Mouse (Mus musculus) lung, postnatal 0 days (tissue): ENCODE data around the gene Oaz2. TPM values are rescaled to one million over a fixed set of nuclear protein-coding genes. Genes with fewer than 3 reads are reported as not detected.
"Not testable (repeated sequence)": the region's sequence is repeated elsewhere in the genome, so short reads cannot be mapped to it uniquely, and the experiment has no call there.

ENCODE experiments used
- ATAC-seq: fragments of 200-750 bp; cut with Nextera tagmentation; 2 replicates; pipeline ENCODE4 v1.8.0; 2017; ENCODE audit warnings: moderate library complexity
- DNase-seq: peaks from one replicate; pipeline ENCODE4 v3.0.0-alpha.2; 2016; ENCODE audit warnings: low spot score
- H3K27ac ChIP-seq: fragments of 300-500 bp; sonication (generic); 2 replicates; pipeline ENCODE4 v1.5.1; 2014; ENCODE audit warnings: antibody characterized with exemption, mild to moderate bottlenecking, low read length, mixed read lengths
- H3K27me3 ChIP-seq: fragments of 300-500 bp; sonication (generic); replicated peaks from 2 replicates; pipeline ENCODE4 v1.6.1; 2014; ENCODE audit warnings: low read length, mixed read lengths; ENCODE audit not compliant: insufficient read depth
- H3K36me3 ChIP-seq: fragments of 300-500 bp; sonication (generic); 2 replicates; pipeline ENCODE4 v1.6.1; 2014; ENCODE audit warnings: low read length, mixed read lengths; ENCODE audit not compliant: insufficient read depth
- H3K4me1 ChIP-seq: fragments of 300-500 bp; sonication (generic); 2 replicates; pipeline ENCODE4 v1.6.1; 2014; ENCODE audit warnings: antibody characterized with exemption, low read depth, low read length, mixed read lengths; ENCODE audit not compliant: insufficient read depth
- H3K4me2 ChIP-seq: fragments of 300-500 bp; sonication (generic); replicated peaks from 2 replicates; pipeline ENCODE4 v1.6.1; 2014; ENCODE audit warnings: low read depth, mild to moderate bottlenecking, low read length, moderate library complexity, mixed read lengths
- H3K4me3 ChIP-seq: fragments of 300-500 bp; sonication (generic); 2 replicates; pipeline ENCODE4 v1.5.1; 2014; ENCODE audit warnings: low read depth, low read length
- H3K9ac ChIP-seq: fragments of 300-500 bp; sonication (generic); replicated peaks from 2 replicates; pipeline ENCODE4 v1.6.1; 2014; ENCODE audit warnings: low read depth, mild to moderate bottlenecking
- H3K9me3 ChIP-seq: fragments of 300-500 bp; sonication (generic); 2 replicates; pipeline ENCODE4 v1.6.1; 2016; ENCODE audit warnings: low read length, mixed read lengths
- CTCF ChIP-seq: IDR thresholded peaks from 2 replicates; pipeline ENCODE4 v1.5.1; 2016; ENCODE audit warnings: antibody characterized with exemption, mild to moderate bottlenecking
- EP300 ChIP-seq: IDR thresholded peaks from 2 replicates; pipeline ENCODE4 v1.6.1; 2016; ENCODE audit warnings: antibody characterized with exemption, mild to moderate bottlenecking, control low read depth
- WGBS: fragments of 180-500 bp; shearing (Covaris S2); extraction: QIAGEN DNeasy Blood & Tissue Kit; methylation state at CpG from one replicate; pipeline ENCODE4 v1.1.7; 2014; 5-methylcytosine and 5-hydroxymethylcytosine counted together
- polyA plus RNA-seq: library from polyadenylated mRNA; unstranded; fragments of >200 nt; fragmentation: Nextera tagmentation; extraction: Ambion mirVana; gene quantifications from 2 replicates; pipeline ENCODE4 v1.2.1, GENCODE M21; 2015

Oaz2 gene
- polyA plus RNA-seq, 1 experiment from 2014 or later: 649 TPM

DNA sequence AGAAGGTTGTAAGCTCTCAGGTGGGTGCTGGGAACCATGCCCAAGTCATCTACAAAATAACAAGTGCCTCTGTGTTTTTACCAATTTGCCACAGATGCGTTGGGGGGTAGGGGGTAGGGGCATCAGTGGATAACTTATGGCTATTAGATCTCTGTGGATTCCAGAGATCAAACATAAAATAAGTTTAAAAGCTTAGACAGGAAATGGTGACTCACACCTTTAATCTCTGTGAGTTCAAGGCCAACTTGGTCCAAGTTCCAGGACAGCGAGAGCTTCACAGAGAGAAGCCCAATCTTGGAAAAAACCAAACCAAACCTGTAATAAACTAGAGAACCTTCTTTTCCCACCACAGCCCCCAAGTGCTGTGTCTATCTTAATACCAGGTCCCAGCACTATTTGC, 21.0 kb upstream of the Oaz2 start:
- TF ChIP-seq CTCF (no peak), EP300 (no peak)
- no peaks in the 10 kb centered on the region for H3K36me3 ChIP-seq
- H3K27ac ChIP-seq: no peak overlapping the region
- no peak overlapping the region for H3K4me2 ChIP-seq
- 80% methylated on average over 2 of the region's 2 CpGs for WGBS
- H3K4me3 ChIP-seq: no peak overlapping the region
- ATAC-seq (no peak), DNase-seq (no peak)
- no peaks in the 10 kb centered on the region for H3K9me3 ChIP-seq
- H3K27me3 ChIP-seq: no peaks in the 10 kb centered on the region
- no peak overlapping the region for H3K9ac ChIP-seq
- no peaks in the 10 kb centered on the region for H3K4me1 ChIP-seq

- DNase-seq: no peak
- Histone ChIP-seq H3K4me3 (no peak overlapping the region), H3K36me3 (no peaks in the 10 kb centered on the region), H3K27ac (no peak overlapping the region), H3K9ac (no peak overlapping the region), H3K27me3 (no peaks in the 10 kb centered on the region), H3K9me3 (no peaks in the 10 kb centered on the region), H3K4me1 (no peaks in the 10 kb centered on the region), H3K4me2 (no peak overlapping the region)
- 84% methylated on average over 13 of the region's 13 CpGs for whole genome bisulfite sequencing
- TF ChIP-seq CTCF (no peak), EP300 (no peak)
- ATAC-seq: no peak
Measured at GRCm38 (mm10) chr9:65648730-65649129, 19.1 kb upstream of the Oaz2 start.

GRCm38 (mm10) chr9:65649997-65650396, 17.8 kb upstream of the Oaz2 start:
- 10% methylated on average over 1 of the region's 1 CpGs for WGBS
- H3K4me3 ChIP-seq: no peak overlapping the region
- no peaks in the 10 kb centered on the region for H3K27me3 ChIP-seq
- no peak overlapping the region for H3K9ac ChIP-seq
- peak; percentile 73 for ATAC-seq
- DNase-seq: peak; percentile 62
- no peak for TF ChIP-seq CTCF
- TF ChIP-seq EP300: no peak
- no peak overlapping the region for H3K4me2 ChIP-seq
- no peaks in the 10 kb centered on the region for H3K4me1 ChIP-seq
- H3K9me3 ChIP-seq: no peaks in the 10 kb centered on the region
- no peak overlapping the region for H3K27ac ChIP-seq
- no peaks in the 10 kb centered on the region for H3K36me3 ChIP-seq

DNA sequence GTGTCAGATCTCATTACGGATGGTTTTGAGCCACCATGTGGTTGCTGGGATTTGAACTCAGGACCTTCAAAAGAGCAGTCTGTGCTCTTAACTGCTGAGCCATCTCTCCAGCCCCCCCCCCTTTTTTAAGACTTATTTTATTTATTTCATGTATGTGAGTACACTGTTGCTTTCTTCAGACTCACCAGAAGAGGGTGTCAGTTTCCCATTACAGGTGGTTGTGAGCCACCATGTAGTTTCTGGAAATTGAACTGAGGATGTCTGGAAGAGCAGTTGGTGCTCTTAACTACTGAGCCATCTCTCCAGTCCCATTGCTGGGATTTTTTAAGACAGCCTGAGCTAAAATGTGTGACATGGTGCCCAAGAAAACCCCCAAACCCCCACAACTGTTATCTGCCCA, 15.8 kb upstream of the Oaz2 start:
- not testable (repeated sequence) for ATAC-seq, H3K4me1 ChIP-seq, H3K9me3 ChIP-seq, H3K36me3 ChIP-seq, H3K9ac ChIP-seq, H3K4me3 ChIP-seq, H3K4me2 ChIP-seq, H3K27me3 ChIP-seq, H3K27ac ChIP-seq, DNase-seq
- WGBS: 70% methylated on average over 1 of the region's 1 CpGs
- TF ChIP-seq CTCF: peak; percentile 47

- ATAC-seq (no peak), DNase-seq (no peak)
- no peaks in the 10 kb centered on the region for H3K27me3 ChIP-seq
- H3K4me2 ChIP-seq: no peak overlapping the region
- H3K9me3 ChIP-seq: no peaks in the 10 kb centered on the region
- H3K27ac ChIP-seq: no peak overlapping the region
- TF ChIP-seq EP300 (no peak), CTCF (no peak)
- H3K4me3 ChIP-seq: no peak overlapping the region
- 87% methylated on average over 4 of the region's 4 CpGs for WGBS
- H3K9ac ChIP-seq: no peak overlapping the region
- H3K4me1 ChIP-seq: no peaks in the 10 kb centered on the region
- no peaks in the 10 kb centered on the region for H3K36me3 ChIP-seq
Measured at GRCm38 (mm10) chr9:65653741-65654140, 14.1 kb upstream of the Oaz2 start.

- no peaks in the 10 kb centered on the region for H3K9me3 ChIP-seq
- WGBS: 82% methylated on average over 3 of the region's 3 CpGs
- no peaks in the 10 kb centered on the region for H3K27me3 ChIP-seq
- DNase-seq (no peak), ATAC-seq (no peak)
- no peak overlapping the region for H3K27ac ChIP-seq
- H3K4me2 ChIP-seq: no peak overlapping the region
- no peak overlapping the region for H3K9ac ChIP-seq
- no peaks in the 10 kb centered on the region for H3K4me1 ChIP-seq
- TF ChIP-seq CTCF: no peak
- no peak for TF ChIP-seq EP300
- no peak overlapping the region for H3K4me3 ChIP-seq
- no peaks in the 10 kb centered on the region for H3K36me3 ChIP-seq
Measured at GRCm38 (mm10) chr9:65654700-65655237, 13.0 kb upstream of the Oaz2 start.

GRCm38 (mm10) chr9:65655540-65655939, 12.3 kb upstream of the Oaz2 start:
- no peak for DNase-seq
- Histone ChIP-seq H3K4me3 (no peak overlapping the region), H3K27ac (no peak overlapping the region), H3K4me2 (no peak overlapping the region), H3K36me3 (no peaks in the 10 kb centered on the region), H3K27me3 (no peaks in the 10 kb centered on the region), H3K9ac (no peak overlapping the region), H3K4me1 (no peaks in the 10 kb centered on the region), H3K9me3 (no peaks in the 10 kb centered on the region)
- TF ChIP-seq EP300 (no peak), CTCF (no peak)
- WGBS: 79% methylated on average over 8 of the region's 8 CpGs
- no peak for ATAC-seq
